Mouse (Mus musculus) erythroblast, embryonic 14.5 days (primary cell): Measurements from ENCODE around the gene Muc3a.

Experiments used
- GATA1 ChIP-seq: IDR thresholded peaks from 2 replicates; pipeline ENCODE4 v1.6.1; 2012; ENCODE audit warnings: low read length, inconsistent platforms, mixed read lengths
- TAL1 ChIP-seq: IDR thresholded peaks from 3 replicates; pipeline ENCODE4 v1.6.1; 2012; ENCODE audit warnings: low read length, inconsistent platforms, mixed read lengths

- TF ChIP-seq GATA1, result no peak
- TF ChIP-seq TAL1, result no peak
Observed at GRCm38 (mm10) chr5:137211114-137211829, 917 bp downstream of the Muc3a start.
